Mouse (Mus musculus): Measurements from ENCODE around the gene Qrfp.

DNA sequence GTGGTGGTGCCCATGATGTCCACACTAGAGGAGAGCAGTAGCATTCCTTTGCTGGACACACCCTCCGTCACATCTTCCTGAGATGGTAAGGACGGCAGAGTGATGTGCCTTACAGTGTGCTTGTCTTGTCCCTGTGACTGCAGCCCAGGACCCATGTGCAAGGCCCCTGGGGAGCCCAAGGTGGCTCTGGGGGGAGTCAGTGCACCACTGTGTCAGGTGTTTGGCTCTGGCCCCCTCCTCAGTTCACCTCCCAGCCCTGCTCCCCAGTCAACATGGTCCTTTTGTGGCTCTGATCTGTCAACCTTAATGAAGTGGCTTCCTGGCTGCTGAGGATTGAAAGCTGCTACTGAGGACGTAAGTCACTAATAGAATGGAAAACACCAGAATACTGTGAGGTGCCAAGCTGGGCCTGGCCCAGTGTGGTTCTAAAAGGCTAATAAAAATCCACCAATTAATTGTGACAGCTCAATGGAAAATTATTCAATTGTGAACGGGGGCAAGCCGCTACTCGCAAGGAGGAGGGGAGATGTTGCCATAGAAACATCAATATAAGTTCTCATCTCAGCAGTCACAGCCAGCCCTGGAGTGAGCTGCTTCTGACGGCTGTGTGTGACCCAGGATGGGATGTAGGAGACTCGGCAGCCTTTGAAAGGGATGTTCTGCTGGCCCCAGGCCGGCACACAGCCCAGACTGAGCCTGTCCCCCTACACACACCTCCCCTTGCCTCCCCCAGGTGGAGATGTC, 3.6 kb downstream of the Qrfp start:
- TF ChIP-seq GATA1 (IDR thresholded peaks at IDR 0.05; ENCODE audit: borderline replicate concordance, low read length), result no peak
- TF ChIP-seq FLI1 (IDR thresholded peaks at IDR 0.05; ENCODE audit: low read length), result no peak
